Mouse (Mus musculus) bone marrow, adult 2 months (tissue): ENCODE data around the gene Nav2.

Experiments
- CTCF ChIP-seq: fragments of 200-500 bp; IDR thresholded peaks from 2 replicates; pipeline ENCODE4 v1.5.1; 2011; ENCODE audit warnings: low read length, control low read depth; ENCODE audit not compliant: control insufficient read depth, insufficient read depth
- POLR2A ChIP-seq: fragments of 200-500 bp; IDR thresholded peaks from 2 replicates; pipeline ENCODE4 v1.6.1; 2011; ENCODE audit warnings: low read depth, mild to moderate bottlenecking, control low read depth, low read length, borderline replicate concordance; ENCODE audit not compliant: control insufficient read depth

DNA sequence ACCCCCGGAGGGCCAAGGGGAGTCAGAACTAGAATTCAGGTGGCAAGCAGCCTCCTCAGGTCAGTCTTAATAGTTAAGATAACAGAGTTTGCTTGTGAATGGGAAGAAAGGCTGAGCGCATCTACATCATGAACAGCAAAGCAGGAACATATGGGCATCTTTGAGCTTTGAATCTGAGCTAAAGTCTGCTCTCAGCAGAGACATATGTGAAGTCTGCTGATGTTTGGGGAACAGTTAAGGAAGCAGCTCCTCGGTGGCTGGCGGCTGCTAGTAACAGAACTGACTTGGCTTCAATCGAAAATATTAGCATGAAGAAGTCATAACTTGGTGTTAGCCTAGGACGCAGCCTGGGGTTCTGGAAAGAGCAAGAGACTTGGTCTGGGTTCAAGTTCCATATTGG lies 102.2 kb downstream of the Nav2 start:
- TF ChIP-seq CTCF, result no peak
- TF ChIP-seq POLR2A, result no peak
